Mouse (Mus musculus) megakaryocyte, embryonic 14.5 days (primary cell): Measurements from ENCODE around the gene Sec24d. TPM values are rescaled to one million over a fixed set of nuclear protein-coding genes. Genes with fewer than 3 reads are reported as not detected.

Source experiments
- H3K27me3 ChIP-seq: replicated peaks from 2 replicates; pipeline ENCODE3; 2012; ENCODE audit warnings: inconsistent platforms
- H3K36me3 ChIP-seq: replicated peaks from 2 replicates; pipeline ENCODE3; 2012; ENCODE audit warnings: low read length, inconsistent platforms, mixed read lengths
- H3K4me1 ChIP-seq: 2 replicates; pipeline ENCODE4 v1.6.1; 2012; ENCODE audit warnings: inconsistent platforms
- H3K4me3 ChIP-seq: replicated peaks from 2 replicates; pipeline ENCODE3; 2012; ENCODE audit warnings: moderate library complexity, mild to moderate bottlenecking, inconsistent platforms
- H3K9me3 ChIP-seq: 2 replicates; pipeline ENCODE4 v1.6.1; 2012; ENCODE audit warnings: inconsistent platforms
- FLI1 ChIP-seq: IDR thresholded peaks from 2 replicates; pipeline ENCODE4 v1.6.1; 2012; ENCODE audit warnings: low read length, inconsistent platforms, mixed read lengths
- GATA1 ChIP-seq: IDR thresholded peaks from 3 replicates; pipeline ENCODE4 v1.6.1; 2012; ENCODE audit warnings: mixed read lengths, low read length, inconsistent platforms, borderline replicate concordance
- polyA plus RNA-seq: library from polyadenylated mRNA; stranded (reverse); fragments of >175 nt; gene quantifications from 2 replicates; pipeline ENCODE4 v1.2.3, GENCODE M21; 2012; ENCODE audit warnings: low replicate concordance; ENCODE audit not compliant: insufficient read depth

Gene Sec24d
- polyA plus RNA-seq, 1 experiment: 15.6 TPM

GRCm38 (mm10) chr3:123245646-123246045, 21.6 kb upstream of the Sec24d start:
- Histone ChIP-seq H3K9me3 (no peaks in the 10 kb centered on the region), H3K4me1 (no peaks in the 10 kb centered on the region), H3K4me3 (no peak overlapping the region), H3K36me3 (no peaks in the 10 kb centered on the region), H3K27me3 (no peaks in the 10 kb centered on the region)
- TF ChIP-seq FLI1 (no peak), GATA1 (no peak)

GRCm38 (mm10) chr3:123256181-123257101, 10.8 kb upstream of the Sec24d start:
- H3K27me3 ChIP-seq: no peaks in the 10 kb centered on the region
- H3K4me3 ChIP-seq: no peak overlapping the region
- TF ChIP-seq FLI1: no peak
- TF ChIP-seq GATA1: no peak
- peaks cover 7% of the 10 kb centered on the region for H3K4me1 ChIP-seq
- H3K36me3 ChIP-seq: no peaks in the 10 kb centered on the region
- H3K9me3 ChIP-seq: peaks cover 5% of the 10 kb centered on the region; the same call in 1 of the 2 replicates

GRCm38 (mm10) chr3:123258709-123259108, 8.5 kb upstream of the Sec24d start:
- TF ChIP-seq FLI1: no peak
- TF ChIP-seq GATA1: no peak
- H3K4me3 ChIP-seq: no peak overlapping the region
- no peaks in the 10 kb centered on the region for H3K36me3 ChIP-seq
- H3K9me3 ChIP-seq: peaks cover 5% of the 10 kb centered on the region; the same call in 1 of the 2 replicates
- peaks cover 2% of the 10 kb centered on the region for H3K27me3 ChIP-seq
- H3K4me1 ChIP-seq: peaks cover 11% of the 10 kb centered on the region

GRCm38 (mm10) chr3:123264706-123265105, 2.5 kb upstream of the Sec24d start:
- H3K36me3 ChIP-seq: peaks cover 3% of the 10 kb centered on the region
- TF ChIP-seq FLI1 (no peak), GATA1 (no peak)
- H3K4me3 ChIP-seq: no peak overlapping the region
- peaks cover 24% of the 10 kb centered on the region for H3K4me1 ChIP-seq
- peaks cover 3% of the 10 kb centered on the region; the same call in 1 of the 2 replicates for H3K9me3 ChIP-seq
- H3K27me3 ChIP-seq: peaks cover 26% of the 10 kb centered on the region

DNA sequence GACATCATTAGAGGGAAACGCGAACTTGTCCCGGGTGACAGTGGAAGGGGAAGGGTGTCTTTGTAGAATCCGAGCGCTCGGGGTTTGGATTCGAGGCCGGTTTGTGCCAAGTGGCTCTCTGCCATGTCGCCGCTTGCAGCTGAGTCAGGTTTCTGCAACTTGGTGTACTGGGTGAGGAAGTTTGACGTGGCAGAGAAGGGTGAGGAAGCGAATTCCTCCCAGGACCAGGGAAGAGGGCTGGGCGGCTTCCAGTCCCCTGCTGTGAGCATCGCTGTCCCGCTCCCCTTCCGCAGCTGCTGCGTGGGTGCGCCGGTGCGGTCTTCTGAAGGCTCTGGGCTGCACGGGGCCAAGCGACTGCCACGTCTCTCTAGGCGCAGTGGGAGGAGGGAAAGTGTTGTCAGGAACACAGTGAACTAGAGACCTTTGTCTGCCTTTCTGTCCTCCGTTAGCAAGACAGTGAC, 516 bp downstream of the Sec24d start:
- Histone ChIP-seq H3K9me3 (peaks cover 3% of the 10 kb centered on the region; the same call in 1 of the 2 replicates), H3K4me1 (peaks cover 20% of the 10 kb centered on the region), H3K4me3 (peak overlapping the region; percentile 99), H3K36me3 (peaks cover 30% of the 10 kb centered on the region), H3K27me3 (peaks cover 24% of the 10 kb centered on the region)
- no peak for TF ChIP-seq FLI1
- no peak for TF ChIP-seq GATA1

DNA sequence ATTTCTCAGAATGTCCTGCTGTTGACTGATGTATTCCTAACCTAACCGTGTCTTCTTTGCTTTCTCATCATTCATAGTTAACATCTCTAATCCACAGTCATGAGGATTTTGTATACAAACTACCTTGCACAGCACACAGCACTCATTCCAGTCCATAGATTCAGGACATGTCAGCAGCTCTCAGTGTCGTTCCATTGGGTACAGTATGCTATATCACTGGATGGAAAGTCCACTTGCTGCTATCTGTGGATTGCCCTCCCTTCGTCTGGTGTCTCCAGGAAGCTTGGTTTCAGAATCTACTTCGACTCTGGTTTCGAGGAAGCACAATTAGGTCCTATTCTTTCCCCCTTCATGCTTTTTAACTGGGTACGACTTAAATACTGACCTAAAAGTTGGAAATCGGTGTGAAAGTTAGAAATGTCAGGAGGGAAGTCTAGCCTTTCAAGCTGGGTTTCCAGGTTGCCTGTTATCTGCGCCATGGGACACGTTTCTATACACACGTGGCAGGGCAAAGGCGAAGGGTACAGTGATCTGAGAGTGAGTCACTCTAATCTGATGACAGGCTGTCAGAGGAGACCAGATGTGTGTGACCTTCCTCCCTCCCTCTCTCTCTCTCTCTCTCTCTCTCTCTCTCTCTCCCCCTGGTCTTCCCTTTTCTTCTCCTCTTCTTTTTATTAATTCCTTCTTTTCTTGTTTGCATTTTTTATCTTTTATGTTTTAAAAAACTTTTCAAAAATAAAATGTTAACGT, 15.8 kb downstream of the Sec24d start:
- H3K4me3 ChIP-seq: no peak overlapping the region
- peaks cover 52% of the 10 kb centered on the region for H3K36me3 ChIP-seq
- H3K27me3 ChIP-seq: no peaks in the 10 kb centered on the region
- H3K9me3 ChIP-seq: peaks cover 16% of the 10 kb centered on the region; the same call in 1 of the 2 replicates
- no peak for TF ChIP-seq FLI1
- TF ChIP-seq GATA1: no peak
- peaks cover 17% of the 10 kb centered on the region for H3K4me1 ChIP-seq

GRCm38 (mm10) chr3:123284284-123284683, 17.0 kb downstream of the Sec24d start:
- H3K27me3 ChIP-seq: no peaks in the 10 kb centered on the region
- H3K36me3 ChIP-seq: peaks cover 43% of the 10 kb centered on the region
- TF ChIP-seq GATA1 (no peak), FLI1 (no peak)
- H3K4me1 ChIP-seq: peaks cover 17% of the 10 kb centered on the region
- H3K4me3 ChIP-seq: peak overlapping the region; percentile 21
- peaks cover 12% of the 10 kb centered on the region; the same call in 1 of the 2 replicates for H3K9me3 ChIP-seq

- peaks cover 38% of the 10 kb centered on the region for H3K36me3 ChIP-seq
- peaks cover 9% of the 10 kb centered on the region; the same call in 1 of the 2 replicates for H3K9me3 ChIP-seq
- H3K4me3 ChIP-seq: no peak overlapping the region
- no peaks in the 10 kb centered on the region for H3K27me3 ChIP-seq
- TF ChIP-seq FLI1 (no peak), GATA1 (no peak)
- H3K4me1 ChIP-seq: peaks cover 17% of the 10 kb centered on the region
Observed at GRCm38 (mm10) chr3:123285649-123286048, 18.4 kb downstream of the Sec24d start.

GRCm38 (mm10) chr3:123288856-123289570, 21.8 kb downstream of the Sec24d start:
- Histone ChIP-seq H3K27me3 (no peaks in the 10 kb centered on the region), H3K9me3 (0 out of 2 replicates have a peak, but pooled peaks cover 4% of the 10 kb centered on the region), H3K36me3 (peaks cover 43% of the 10 kb centered on the region), H3K4me1 (peaks cover 18% of the 10 kb centered on the region), H3K4me3 (no peak overlapping the region)
- no peak for TF ChIP-seq GATA1
- TF ChIP-seq FLI1: no peak
